Mouse (Mus musculus) kidney, postnatal 14 days (tissue): ENCODE measurements around the gene Plppr1.

Experiments
- DNase-seq: peaks from one replicate; pipeline ENCODE4 v3.0.0; 2022; ENCODE audit warnings: mixed read lengths

The Plppr1 gene

DNA sequence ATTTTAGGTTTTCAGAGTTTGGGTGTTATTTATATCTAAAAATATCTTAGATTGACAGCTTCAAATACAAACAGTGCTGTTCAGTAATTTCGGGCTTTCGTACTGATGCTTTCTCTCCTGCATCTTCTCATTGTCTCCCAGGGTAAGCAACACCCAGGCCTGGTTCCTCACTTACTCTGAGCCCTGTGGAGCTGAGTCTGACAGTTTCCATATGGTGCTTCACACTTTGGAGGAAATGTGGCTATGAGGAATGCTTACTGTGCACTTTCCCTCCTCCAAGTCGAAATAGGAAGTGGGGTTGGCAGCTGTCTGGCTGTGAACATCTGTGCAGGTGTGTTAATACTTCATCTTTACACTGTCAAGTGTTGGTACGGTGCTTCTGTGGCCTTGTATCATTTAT lies 85.7 kb downstream of the Plppr1 start:
- DNase-seq, result no peak

DNA sequence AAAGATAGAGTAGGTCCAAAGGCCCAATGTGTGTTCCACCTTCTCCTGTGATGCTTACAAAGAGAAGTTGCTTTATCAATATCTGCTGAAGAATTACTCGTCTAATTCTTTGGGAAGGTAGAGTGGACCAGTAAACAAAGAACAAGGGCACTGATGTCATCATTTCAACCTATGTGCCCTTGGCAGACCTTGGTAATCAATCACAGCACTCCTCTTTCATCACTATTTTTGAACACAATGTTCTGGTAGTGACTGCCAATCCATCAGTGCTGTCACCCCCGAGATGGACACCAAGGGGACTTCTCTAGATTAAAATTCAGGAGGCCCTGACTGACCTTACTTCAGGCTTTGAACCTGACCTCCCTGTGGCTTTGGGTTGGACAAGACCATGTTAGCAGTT lies 89.7 kb downstream of the Plppr1 start:
- no peak for DNase-seq

DNA sequence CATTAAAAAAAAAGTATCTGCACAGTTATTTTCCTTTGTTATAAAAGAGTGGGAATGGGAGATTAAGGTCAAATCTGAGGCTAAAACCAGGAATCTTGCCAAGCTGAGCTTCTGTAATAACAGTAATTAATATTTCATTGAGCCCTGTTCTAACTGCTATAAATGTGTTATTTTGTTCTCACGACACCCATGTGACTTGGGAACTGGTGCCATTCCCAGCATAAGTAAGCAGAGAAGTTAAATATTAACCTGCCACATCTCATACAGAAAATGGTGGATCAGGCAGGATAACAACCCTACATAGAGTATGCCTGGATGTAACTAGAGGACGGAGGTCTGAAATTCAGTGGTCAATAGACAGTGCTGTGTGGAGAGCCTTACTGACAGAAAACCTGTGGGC lies 90.2 kb downstream of the Plppr1 start:
- no peak for DNase-seq

DNA sequence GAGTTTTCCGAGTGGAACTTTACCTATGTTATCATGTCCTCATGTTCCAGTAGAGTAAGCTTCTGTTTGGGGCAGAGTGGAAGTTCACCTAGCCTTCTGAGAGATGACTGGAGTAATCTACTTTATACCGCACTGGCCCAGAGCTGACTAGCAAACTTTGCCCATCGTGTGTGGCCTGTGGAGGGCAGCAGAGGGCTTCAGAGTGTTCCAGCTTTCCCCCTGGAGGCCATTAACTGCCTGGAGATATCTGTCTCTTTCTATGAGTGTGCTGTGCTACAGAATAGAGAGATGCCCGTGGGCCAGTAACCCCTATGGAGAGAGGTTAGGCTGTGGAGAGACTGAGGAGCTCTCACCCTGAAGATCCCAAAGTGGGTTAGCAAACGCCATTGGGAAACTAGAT lies 94.8 kb downstream of the Plppr1 start:
- peak; percentile 75 for DNase-seq

DNA sequence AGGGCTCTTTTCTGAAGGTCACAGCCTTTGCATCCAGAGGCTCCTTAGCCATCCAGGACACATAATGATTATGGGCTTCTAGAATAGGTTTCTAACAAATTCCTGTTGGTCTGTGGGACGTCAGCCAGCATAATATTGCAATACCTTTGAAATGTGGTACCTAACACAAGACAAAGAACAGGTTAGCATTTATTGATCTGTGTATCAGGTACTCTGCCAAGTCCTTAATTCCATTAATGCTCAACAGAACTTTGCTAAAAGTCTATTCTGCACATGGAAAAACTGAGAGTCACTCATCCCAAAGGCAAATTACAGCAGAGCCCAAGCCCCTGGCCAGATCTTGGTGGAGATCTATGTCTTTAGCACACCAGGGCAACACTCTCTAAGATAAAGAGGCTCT lies 97.7 kb downstream of the Plppr1 start:
- no peak for DNase-seq

DNA sequence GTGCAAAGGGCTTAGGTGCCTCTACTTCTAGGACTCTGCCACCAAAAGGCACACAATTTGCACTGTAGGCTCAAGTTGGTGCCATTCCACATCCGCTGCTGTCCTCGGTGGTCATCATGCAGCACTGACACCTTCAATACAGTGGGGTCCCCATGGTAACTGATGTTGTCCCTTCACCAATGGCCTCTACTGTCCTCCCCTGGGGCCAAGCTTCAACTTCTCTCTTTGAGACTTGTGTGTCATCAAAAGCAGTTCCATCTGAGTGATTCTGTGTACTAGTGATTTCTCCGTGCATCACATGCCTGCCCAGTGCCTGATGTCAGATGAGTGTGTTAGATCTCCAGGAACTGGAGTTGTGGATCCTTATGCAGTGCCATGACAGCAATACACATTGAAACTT lies 104.2 kb downstream of the Plppr1 start:
- no peak for DNase-seq

DNA sequence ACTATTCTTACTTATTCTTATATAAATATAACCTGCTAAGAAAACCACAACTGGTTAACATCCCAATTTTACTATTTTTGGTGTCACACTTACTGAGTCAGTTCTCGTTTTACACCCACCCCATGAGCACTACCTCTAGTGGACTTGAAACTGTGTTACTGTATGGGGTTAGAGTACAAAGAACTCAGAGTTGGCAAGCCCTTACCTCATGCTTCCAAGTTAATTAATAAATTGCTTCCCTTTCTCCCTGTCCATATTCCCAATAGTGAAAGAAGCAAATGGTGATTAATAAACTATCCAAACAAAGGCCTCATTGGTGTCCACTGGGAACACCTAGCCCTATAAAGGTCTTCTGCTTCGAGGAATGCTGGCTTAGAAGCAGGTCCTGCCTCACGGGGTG lies 107.3 kb downstream of the Plppr1 start:
- peak; percentile 4 for DNase-seq

DNA sequence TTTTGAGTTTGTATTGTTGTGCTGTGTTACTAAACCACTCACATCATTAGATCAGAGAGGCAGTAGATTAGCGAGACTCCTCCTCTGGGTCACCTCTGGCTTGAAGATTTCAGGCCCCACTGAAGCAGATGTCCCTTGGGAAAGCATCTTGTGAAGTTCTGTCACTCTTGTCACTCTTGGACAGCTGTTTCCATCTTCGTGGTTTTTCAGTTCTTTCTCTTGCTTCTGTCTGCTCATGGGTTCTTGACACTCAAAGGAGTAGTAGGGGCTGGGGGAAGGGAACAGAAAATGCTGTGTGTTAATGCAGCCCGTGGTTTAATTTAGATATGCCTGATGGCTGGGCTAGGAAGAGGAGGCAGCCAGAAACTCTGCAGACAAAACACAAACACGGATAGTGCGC lies 108.0 kb downstream of the Plppr1 start:
- no peak for DNase-seq

DNA sequence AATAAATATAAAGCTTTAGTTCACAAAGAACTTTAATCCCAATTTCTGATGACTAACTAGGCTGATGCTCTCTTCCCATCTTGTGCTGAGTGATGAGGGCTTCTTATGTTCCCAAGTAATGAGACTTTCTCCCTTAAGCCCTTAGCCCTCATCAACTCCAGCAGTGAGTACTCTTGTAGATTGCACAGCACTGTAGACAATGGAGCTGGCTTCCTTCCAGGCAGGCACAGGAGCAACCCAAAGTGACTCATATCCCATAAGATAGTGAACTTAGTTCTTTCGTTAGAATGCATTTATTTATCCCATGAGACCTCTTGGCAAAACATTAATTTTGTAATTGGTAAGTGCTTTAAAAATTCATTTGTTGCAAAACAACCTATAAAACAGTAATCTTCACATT lies 110.4 kb downstream of the Plppr1 start:
- DNase-seq, result no peak

DNA sequence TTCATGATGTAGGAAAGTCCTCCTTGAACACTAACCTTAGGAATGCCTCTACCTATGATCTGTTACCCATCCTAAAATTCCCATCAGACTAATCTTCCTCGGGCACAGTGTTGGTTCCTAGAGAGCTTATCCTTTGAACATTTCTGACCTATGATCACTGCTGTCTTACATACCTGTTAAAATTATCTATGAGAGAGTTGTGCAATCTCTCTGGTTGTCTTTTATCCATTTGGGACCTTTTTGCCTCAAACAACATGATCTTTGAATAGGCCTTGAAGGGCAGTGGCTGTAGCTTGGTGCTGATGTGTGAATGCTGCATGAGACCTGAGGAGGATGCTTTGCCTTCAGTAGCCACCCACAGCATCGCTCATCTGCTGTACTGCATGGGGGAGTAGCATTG lies 119.0 kb downstream of the Plppr1 start:
- no peak for DNase-seq

DNA sequence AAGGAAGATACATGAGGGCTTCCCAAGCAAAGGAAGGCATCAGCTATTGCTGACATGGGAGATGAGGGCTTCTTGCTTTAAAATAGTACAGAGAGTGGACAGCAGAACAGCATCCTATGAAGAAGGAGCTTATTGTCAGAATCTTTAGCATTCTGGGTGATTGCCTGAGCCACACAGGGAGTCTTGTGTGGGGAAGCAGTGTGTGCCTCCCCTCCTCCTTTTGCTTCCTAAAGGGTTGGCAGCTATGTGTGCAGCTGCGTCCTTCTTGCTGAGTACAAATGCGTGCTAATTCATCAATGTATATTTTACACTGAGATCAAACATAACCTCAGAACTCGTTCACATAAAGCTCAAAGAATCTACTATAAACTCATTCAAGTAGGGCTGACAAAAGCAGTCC lies 119.8 kb downstream of the Plppr1 start:
- DNase-seq, result no peak

DNA sequence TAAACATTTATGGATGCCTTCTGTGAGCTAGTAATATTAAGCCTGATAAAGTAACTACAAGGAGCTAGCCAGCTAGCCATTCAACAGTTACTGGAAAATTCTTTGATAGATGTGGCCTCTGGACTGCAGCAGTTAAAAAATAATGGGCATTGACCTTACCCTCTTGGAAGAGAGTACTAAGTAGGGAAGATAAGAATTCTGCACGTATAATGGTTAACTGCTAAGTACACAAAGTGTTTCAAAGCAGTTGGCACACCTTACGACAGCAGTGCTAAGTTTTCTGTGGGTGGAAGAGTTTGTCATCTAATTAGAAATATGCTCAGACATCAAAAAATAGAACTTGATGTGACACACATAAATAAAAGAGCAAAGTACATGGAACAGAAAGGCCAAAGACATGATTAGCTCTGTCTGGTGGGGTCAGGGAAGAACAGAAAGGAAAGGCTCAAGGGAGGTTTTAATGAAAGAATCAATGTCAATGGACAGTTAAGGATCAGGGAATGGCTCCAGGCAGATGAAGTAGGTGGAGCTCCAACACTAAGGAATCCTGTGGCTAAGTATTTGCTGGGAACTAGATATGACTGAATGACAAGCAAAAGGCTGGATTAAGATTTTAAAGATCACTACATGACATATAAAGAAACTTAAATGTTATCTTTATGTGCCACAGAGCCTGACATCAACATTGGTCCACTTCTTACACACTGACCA lies 120.6 kb downstream of the Plppr1 start:
- peak; percentile 9 for DNase-seq

DNA sequence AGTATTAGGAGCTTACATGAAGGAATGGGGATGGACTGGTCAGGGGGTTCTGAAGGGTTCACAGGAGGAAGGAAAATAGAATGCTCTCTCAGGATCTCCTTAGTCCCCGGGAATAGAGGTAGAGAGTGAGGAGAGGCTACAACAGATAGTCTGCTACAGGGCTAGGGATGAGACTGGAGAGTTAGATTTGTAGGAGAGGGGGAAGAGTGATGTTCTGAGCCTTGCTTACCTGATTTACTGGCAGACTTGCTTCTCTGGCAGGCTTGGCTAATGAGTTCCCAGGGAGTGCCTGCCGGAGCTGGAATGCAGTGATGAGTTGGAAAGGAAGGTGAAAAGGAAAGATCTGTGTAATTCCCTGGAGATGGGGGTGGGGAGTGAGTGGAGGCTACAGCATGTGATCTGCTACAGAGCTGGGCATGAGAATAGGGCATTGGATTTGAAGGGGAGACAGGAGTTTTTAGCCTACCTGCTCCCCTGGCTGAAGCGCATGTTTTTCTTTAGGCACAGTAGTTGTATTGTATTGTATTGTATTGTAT lies 131.0 kb downstream of the Plppr1 start:
- no peak for DNase-seq

DNA sequence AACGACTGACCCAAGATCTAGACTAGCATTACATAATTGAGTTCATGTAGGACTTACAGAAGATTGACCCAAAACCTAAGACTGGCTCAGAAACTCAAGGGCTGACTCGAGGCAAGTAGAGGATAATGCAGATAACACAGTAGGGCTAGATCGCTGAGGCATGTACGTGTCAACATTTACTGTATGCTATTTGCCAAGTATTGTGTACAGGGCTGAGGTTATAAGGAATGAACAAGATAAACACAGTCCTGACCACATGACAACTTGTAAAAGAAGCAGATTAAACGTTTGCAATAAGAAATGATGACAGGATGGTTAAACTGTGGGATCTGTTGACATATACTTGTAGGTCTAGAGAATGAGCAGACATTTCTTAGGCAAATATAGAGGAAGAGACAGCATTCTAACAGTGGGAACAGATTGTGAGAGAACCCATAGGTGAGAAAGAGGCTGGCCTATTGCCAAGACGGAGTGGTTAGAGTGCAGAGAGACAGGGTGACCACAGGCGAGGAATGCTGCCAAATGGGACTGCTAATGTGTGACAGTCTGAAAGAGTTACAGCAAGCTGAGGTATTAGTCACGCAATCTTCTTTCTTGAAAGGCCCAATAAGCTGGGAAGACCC lies 138.2 kb downstream of the Plppr1 start:
- DNase-seq, result peak; percentile 48

DNA sequence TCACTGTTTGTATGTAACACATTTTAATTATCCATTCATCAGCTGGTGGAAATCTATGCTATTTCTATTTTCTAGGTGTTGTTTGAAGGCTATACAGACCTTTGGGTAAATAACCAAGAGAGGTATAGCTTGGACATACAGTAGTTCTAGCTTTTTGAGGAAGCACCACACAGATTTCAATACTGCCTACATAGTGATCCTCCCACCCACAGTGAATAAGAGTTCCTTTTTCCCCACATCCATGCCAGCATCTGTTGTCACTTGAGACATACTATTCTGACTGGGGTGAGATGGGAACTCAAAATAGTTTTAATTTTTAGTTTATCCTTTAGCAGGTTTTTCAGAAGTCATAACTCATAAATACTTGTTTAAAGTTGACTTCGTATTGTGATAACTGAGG lies 151.4 kb downstream of the Plppr1 start:
- DNase-seq, result no peak

DNA sequence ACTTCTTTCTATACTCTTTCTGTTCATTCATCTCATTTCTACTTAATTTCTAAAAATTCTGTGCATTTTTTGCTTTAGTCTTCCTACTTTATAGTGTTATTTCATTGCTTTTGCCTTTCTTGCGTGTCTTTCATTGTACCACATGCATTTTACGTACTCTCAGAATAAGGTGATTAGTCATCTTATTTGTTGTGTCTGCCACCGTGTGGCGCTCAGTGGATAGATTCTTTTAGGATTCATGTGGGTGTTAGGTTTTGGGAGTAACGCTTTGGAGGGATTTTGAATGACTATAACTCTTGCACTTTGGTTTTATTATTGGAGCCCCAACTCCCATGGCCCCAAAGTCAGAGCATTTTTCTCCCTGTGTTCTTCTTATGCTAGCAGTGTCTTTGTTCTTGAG lies 152.5 kb downstream of the Plppr1 start:
- no peak for DNase-seq

DNA sequence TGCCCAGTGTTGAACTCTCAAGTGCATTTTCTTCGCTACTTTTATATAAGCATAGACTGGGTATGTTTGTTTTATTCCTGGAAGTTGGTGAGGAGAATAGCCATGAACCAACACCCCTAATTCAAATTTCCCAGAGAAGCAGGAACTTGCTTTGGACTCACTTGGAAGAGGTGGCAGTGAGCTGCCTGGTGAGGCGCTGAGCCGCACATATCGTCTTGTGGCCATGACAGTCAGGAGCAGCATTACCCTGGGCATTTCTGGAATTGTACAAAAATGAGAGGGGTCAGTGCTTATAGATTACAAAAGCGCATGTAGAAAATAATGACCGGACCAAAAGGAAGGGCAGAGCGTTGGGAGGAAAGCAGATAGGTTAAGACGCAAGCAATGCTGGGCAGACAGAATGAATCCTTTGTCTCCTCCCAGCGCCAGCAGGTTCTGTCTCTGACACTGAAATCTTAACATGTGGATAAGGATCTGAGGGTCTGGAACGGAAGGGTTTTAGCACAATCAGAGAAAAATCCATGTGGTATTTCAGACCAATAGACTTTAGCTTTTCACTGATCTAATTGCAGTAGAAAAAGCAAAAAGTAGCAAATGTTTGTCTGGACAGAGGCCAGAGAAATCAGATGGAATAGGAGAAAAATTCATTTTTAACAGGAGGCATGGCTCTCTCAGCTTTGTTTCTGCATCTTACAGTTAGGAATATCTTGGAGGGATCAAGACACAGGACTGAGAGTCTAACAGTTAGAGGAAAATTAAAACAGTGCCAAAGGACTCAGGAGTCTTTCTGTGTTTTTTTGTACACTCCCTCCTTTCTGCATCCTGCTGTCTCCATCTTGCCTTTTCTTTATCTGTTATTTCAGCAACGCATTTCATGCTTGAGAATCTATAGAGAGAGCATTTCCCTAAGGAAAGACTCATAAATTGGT lies 153.8 kb downstream of the Plppr1 start:
- DNase-seq, result no peak

DNA sequence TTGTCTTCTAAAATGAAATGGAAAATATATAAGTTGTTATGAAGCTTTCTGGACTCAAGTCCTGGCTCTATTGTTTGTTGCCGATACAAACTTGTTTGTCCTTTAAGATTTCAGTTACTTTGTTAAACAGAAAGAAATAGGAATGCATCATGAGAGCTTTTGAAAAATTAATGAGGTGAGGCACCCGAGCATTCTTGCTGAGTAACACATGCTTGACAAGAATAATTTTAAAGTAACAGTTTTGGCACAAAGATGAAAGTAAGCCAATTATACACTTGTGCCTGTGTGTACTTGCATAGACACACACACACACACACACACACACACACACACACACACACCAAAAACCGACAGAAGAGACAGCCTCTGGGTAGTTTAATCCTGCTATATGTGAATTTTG lies 155.3 kb downstream of the Plppr1 start:
- DNase-seq, result no peak

DNA sequence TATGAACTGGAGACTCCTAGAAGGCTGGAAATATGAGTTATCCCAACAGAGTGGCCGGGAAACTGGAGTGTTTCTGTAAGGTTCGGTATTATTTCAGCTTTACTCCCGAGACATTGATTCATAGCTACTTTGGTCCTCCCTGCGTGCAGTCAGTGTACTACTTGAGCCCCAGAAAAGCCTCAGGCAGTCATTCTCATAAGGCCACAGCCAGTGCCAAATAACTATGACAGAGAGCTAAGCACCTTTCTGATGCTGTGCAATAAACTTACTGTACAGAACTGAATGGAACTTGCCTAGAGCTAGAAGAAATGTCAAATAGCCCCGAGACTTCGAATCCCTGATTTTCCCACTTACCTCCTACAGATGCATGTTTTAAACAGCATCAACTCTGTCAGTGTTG lies 164.4 kb downstream of the Plppr1 start:
- no peak for DNase-seq

DNA sequence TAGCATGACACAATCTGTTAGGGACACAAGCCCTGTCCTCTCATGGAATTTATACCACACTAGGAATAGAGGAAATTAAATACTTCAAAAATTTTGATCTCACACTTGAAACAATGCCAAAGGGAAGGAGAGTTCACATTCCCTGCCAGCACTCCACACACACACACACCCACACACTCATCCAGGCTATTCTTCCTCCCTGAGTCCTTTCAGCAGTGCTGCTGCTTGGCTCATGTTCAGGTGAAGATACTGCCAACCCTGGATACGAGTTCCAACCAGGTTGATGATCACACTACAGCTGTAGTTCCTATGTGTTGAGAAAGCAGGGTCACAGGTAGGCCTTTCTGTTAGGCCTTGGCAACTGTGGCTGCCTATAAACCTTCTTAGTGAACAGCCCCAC lies 165.9 kb downstream of the Plppr1 start:
- peak; percentile 8 for DNase-seq

DNA sequence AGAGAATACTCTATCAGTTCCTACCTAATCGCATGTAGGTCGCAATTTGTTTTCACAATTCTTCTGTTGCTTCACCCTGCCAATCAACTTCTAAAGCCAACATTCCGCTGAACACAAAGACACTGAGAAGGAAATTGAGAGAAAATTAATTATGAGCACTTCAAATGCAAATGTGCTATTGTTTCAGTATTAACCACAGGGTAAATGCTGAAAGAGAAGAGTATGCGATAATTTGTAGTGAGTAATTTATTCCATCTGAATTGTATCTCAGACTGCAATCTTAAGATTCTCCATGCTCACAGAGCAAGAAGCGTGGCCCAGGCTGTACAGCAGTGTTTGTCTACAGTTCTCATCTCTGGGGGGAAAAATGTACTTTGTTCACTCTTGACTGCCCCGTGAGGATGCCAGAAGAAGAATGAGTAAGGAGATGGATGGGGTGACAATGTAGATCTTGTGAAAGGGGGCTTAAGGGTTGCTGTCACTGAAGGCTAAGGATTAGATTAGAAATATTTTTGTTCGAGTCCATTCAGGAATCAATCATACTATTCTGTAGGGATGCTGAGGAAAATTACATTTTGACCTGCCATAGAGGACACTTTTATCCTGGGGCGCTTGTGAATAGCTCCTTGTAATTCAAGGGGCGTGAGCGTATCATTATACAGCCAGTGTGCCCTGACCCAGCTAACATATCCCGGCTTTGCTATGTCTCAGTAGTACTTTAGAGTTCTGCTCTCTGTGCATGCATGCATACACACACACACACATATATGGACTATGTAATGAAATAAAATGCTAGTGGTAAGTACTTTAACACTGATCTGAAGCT lies 173.3 kb downstream of the Plppr1 start:
- DNase-seq, result no peak

DNA sequence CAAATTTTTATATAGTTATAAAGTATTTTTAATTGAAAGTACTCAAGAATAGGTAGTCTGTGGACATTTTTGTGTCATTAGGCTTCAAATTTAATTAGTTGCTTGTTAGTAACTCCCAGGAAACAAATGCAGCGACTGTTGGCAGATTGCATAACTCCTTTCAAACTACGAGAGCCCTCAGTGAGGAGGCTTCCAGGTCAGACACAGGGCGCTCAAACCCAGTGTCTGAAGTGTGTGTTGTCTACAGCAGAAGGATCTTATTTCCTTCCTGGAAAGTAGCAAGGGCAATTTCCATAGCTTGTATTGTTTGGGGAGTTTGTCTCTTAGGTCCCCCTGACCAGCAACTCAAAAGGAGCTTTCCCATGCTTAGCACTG lies 173.9 kb downstream of the Plppr1 start:
- DNase-seq, result no peak

DNA sequence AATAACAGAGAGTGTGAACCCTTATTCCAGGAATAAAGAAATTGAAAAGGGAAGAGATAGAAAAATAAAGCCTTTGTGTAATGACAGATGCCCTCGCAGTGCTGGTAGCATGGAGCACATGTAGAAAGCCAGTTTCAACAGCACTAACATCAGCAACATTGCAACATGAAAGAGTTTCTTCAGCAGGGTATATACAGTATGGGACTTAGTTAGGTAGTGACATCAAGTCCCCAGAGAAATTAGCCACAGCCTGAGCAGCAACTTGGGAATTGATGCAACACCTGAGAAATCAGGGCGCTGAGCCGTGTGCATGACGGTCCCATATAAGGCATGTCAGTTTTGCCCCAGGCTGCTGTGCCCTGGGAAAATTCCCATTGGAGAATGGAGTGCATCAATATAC lies 179.0 kb downstream of the Plppr1 start:
- DNase-seq, result no peak
